Mouse (Mus musculus) C2C12 (cell line): Measurements from ENCODE around the gene Robo3. TPM values are rescaled to one million over a fixed set of nuclear protein-coding genes. Genes with fewer than 3 reads are reported as not detected.

Experiments used
- H3K27me3 ChIP-seq: one replicate; pipeline ENCODE4 v1.6.1; 2011; ENCODE audit not compliant: control insufficient read depth, insufficient read depth, insufficient read length
- H3K36me3 ChIP-seq: one replicate; pipeline ENCODE4 v1.6.1; 2011; ENCODE audit not compliant: control insufficient read depth, insufficient read depth
- H3K4me3 ChIP-seq: one replicate; pipeline ENCODE4 v1.5.1; 2011; ENCODE audit warnings: mild to moderate bottlenecking, control low read depth; ENCODE audit not compliant: poor library complexity, insufficient read depth, severe bottlenecking
- H3K79me2 ChIP-seq: one replicate; pipeline ENCODE4 v1.6.1; 2011; ENCODE audit not compliant: control insufficient read depth, insufficient read depth
- H3K79me3 ChIP-seq: one replicate; pipeline ENCODE4 v1.6.1; 2011; ENCODE audit warnings: low read depth, control low read depth
- H3ac ChIP-seq: one replicate; pipeline ENCODE3; 2011; ENCODE audit warnings: low read depth; ENCODE audit not compliant: control insufficient read depth, insufficient read length
- CEBPB ChIP-seq: IDR thresholded peaks from one replicate; pipeline ENCODE4 v1.6.1; 2011; ENCODE audit warnings: low read depth, mild to moderate bottlenecking, control low read depth, moderate library complexity
- CTCF ChIP-seq: IDR thresholded peaks from one replicate; pipeline ENCODE4 v1.5.1; 2011; ENCODE audit not compliant: control insufficient read depth, insufficient read depth, insufficient read length
- FOSL1 ChIP-seq: IDR thresholded peaks from one replicate; pipeline ENCODE4 v1.8.0; 2011; ENCODE audit warnings: mild to moderate bottlenecking, low read length; ENCODE audit not compliant: poor library complexity, insufficient read depth, severe bottlenecking
- MAX ChIP-seq: IDR thresholded peaks from one replicate; pipeline ENCODE4 v1.6.1; 2011; ENCODE audit warnings: mild to moderate bottlenecking, control low read depth
- MYOD1 ChIP-seq: IDR thresholded peaks from one replicate; pipeline ENCODE4 v1.6.1; 2011; ENCODE audit warnings: low read depth; ENCODE audit not compliant: control insufficient read depth, insufficient read length
- MYOG ChIP-seq: IDR thresholded peaks from one replicate; pipeline ENCODE4 v1.6.1; 2011; ENCODE audit not compliant: control insufficient read depth, insufficient read length; ENCODE audit errors: extremely low read depth
- USF1 ChIP-seq: IDR thresholded peaks from one replicate; pipeline ENCODE4 v1.6.1; 2011; ENCODE audit warnings: low read depth, mild to moderate bottlenecking, control low read depth, moderate library complexity
- polyA plus RNA-seq: library from polyadenylated mRNA; unstranded; fragments of >200 nt; fragmentation: generic; extraction: Trizol; gene quantifications from one replicate; pipeline ENCODE4 v1.2.1, GENCODE M21; 2012; ENCODE audit warnings: missing spikeins

Gene Robo3
- polyA plus RNA-seq, 1 experiment, result 0.18 TPM

DNA sequence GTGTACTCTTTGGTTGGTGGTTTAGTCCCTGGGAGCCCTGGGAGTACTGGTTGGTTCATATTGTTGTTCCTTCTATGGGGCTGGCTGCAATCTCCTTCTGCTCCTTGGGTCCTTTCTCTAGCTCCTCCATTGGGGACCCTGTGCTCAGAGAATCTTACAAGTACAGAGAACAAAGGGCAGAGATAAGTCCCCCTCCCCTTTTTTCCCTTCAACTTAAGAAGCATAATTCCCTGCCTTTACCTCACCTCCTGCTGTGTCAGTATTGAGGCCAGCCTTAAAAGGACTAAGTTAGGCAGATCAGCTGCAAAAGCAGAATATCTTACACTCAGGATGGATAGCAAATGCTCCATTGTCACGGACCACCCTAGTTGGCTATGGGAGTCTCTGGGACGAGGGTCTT, 41.0 kb downstream of the Robo3 start:
- peaks cover 6% of the 10 kb centered on the region for H3K27me3 ChIP-seq
- no peaks in the 10 kb centered on the region for H3K79me2 ChIP-seq
- no peak overlapping the region for H3K4me3 ChIP-seq
- TF ChIP-seq FOSL1 (no peak), MAX (no peak), MYOD1 (no peak), USF1 (no peak), CTCF (no peak), CEBPB (no peak), MYOG (no peak)
- no peaks in the 10 kb centered on the region for H3K36me3 ChIP-seq
- H3K79me3 ChIP-seq, result no peaks in the 10 kb centered on the region
- no peak overlapping the region for H3ac ChIP-seq

DNA sequence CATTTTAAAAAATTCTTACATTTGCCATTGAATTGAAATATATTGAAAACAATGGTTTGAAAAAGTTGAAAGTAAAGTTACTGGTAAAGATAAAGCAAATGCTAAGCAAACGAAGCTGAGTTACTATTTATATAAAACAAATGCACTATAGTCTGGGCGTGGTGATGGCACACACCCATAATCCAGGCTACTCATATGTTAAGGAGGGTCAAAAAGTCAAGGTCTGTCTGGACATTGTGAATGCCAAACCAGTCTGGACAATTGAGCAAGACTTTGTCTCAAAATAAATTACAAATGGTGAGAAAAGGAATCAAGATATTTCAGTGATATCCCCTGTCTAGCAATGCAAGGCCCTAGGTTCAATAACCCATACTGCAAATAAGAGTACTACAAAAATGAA, 42.2 kb downstream of the Robo3 start:
- H3K36me3 ChIP-seq, result no peaks in the 10 kb centered on the region
- no peaks in the 10 kb centered on the region for H3K79me3 ChIP-seq
- no peak overlapping the region for H3K4me3 ChIP-seq
- peaks cover 9% of the 10 kb centered on the region for H3K27me3 ChIP-seq
- no peak for TF ChIP-seq CEBPB
- H3K79me2 ChIP-seq, result no peaks in the 10 kb centered on the region
- no peak overlapping the region for H3ac ChIP-seq

- Histone ChIP-seq H3K36me3 (no peaks in the 10 kb centered on the region), H3K27me3 (peaks cover 37% of the 10 kb centered on the region), H3K79me2 (no peaks in the 10 kb centered on the region), H3ac (no peak overlapping the region), H3K4me3 (no peak overlapping the region), H3K79me3 (no peaks in the 10 kb centered on the region)
- no peak for TF ChIP-seq CTCF
- TF ChIP-seq MYOG, result no peak
- TF ChIP-seq USF1, result no peak
- no peak for TF ChIP-seq MAX
- TF ChIP-seq FOSL1, result no peak
- no peak for TF ChIP-seq CEBPB
- TF ChIP-seq MYOD1, result no peak
These were observed 48.5 kb downstream of the Robo3 start for GRCm38 (mm10) chr9:37384284-37385182.

GRCm38 (mm10) chr9:37383161-37383560, 49.9 kb downstream of the Robo3 start:
- H3K79me3 ChIP-seq, result no peaks in the 10 kb centered on the region
- H3K4me3 ChIP-seq, result no peak overlapping the region
- H3K79me2 ChIP-seq, result no peaks in the 10 kb centered on the region
- H3ac ChIP-seq, result no peak overlapping the region
- no peak for TF ChIP-seq USF1
- no peak for TF ChIP-seq CTCF
- H3K27me3 ChIP-seq, result peaks cover 37% of the 10 kb centered on the region
- no peaks in the 10 kb centered on the region for H3K36me3 ChIP-seq

DNA sequence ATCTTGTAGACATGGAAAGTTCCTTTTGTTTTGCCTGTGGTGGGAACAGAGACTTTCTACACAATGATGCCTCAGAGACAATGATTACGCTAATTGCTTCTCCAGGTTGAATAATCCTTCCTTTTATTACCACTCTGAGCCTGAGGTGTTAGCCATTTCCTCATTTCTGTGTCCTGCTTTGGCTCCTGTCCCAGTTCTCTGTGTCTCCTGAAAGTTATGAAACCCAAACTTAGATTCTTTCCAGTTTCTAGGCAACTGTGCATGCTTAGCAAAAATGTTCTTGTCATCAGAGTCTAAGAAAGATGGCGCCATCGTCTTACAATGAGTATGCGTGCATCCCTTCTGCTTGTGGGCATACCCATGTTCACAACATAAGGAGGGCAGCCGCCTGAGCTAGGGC, 57.3 kb downstream of the Robo3 start:
- Histone ChIP-seq H3K4me3 (no peak overlapping the region), H3K36me3 (no peaks in the 10 kb centered on the region), H3ac (no peak overlapping the region), H3K79me3 (no peaks in the 10 kb centered on the region), H3K27me3 (peaks cover 10% of the 10 kb centered on the region), H3K79me2 (no peaks in the 10 kb centered on the region)
- TF ChIP-seq CEBPB (no peak), MYOG (no peak), MYOD1 (no peak), USF1 (no peak), FOSL1 (no peak), MAX (no peak), CTCF (no peak)

DNA sequence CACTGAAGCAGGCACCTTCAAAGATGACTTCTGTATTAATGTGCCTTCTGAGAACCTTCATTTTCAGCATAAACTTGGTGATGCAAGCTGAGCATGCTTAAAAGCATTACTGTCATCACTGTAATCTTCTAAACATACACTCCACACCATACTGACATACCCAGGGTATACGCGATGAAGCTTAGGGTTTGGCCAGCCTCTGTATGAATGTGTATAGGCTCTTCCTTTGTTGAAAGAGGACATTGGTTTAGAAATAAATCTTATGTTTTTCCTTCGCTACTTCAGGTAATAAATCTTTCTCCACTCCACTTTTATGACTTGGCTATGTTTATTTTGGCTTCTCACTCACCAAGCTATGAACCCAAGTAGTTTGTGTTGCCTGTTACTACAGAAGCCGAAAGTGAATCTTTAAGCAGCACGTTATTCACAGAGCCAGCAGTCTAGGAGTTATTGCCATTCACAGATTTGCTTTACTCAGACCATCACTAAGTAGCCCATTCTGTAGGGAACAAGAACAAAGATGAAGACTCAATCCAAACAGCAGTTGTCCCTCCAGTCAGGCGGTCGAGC, 61.7 kb downstream of the Robo3 start:
- Histone ChIP-seq H3K4me3 (no peak overlapping the region), H3K79me3 (no peaks in the 10 kb centered on the region), H3K36me3 (no peaks in the 10 kb centered on the region), H3K79me2 (no peaks in the 10 kb centered on the region), H3ac (no peak overlapping the region), H3K27me3 (peaks cover 3% of the 10 kb centered on the region)
- TF ChIP-seq MYOD1 (no peak), USF1 (no peak), MAX (no peak), FOSL1 (no peak)
